Mouse (Mus musculus) fat pad, adult 2 months (tissue): ENCODE data around the gene Clta.
"Not testable (repeated sequence)": the region's sequence is repeated elsewhere in the genome, so short reads cannot be mapped to it uniquely, and the experiment has no call there.

Source experiments
- DNase-seq: peaks from one replicate; pipeline ENCODE4 v3.0.0-alpha.2; 2011; ENCODE audit warnings: low read depth, low spot score; ENCODE audit errors: extremely low read depth

Gene Clta

DNA sequence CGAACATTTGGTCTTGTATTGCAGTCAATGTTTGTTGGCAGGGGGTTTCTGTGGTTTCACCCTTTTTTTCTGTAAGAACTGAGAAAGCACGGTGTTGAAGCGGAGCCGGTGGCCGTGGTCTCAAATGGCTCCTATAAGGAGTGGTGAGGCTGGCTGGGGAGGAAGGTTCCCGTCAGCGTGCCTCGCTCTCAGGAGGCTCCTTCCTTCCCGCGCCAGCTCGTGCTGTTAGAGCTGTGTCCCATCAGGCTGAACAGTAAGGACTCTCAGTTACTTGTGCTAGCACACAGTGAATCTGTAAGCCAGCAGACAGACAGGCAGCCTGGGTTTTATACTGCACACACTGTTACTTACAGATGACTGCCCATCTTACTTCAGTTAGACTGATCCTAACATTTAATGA is 18.5 kb downstream of the Clta start:
- no peak for DNase-seq

DNA sequence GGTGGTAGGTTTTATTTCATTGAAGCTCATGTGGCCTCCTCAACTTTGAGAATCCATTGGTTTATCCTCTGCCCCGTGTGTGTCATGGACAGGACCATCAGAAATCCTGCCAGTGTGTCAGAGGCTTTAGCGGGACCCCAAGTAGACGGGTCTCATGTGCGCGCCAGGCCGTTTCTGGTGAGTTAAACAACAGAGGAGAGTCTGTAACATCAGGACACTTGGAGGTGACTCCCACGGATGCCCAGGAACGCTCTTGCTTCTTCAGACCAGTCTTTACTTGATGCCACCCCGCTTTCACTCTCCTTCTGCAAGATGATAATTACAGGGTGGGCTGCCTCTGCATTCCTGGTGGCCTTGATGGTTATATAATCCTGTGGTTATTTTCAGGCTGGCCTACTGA is 19.4 kb downstream of the Clta start:
- DNase-seq: no peak

DNA sequence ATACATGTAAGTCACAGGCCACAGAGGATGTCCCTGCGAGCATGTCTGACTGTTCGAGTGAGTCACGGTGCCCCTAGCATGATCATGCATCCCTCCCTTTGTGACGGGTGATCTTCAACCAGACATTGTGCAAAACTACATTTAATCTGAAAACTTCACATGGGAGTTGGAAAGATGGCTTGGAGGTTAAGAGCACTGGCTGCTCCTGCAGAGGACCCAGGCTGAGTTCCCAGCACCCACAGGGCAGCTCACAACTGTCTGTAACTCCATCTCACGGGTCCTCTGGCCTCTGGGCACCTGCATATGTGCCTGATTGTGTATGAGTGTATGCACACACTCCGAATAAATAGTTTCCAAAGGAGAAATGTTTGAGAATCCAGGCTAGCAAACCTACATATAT is 20.0 kb downstream of the Clta start:
- no peak for DNase-seq

DNA sequence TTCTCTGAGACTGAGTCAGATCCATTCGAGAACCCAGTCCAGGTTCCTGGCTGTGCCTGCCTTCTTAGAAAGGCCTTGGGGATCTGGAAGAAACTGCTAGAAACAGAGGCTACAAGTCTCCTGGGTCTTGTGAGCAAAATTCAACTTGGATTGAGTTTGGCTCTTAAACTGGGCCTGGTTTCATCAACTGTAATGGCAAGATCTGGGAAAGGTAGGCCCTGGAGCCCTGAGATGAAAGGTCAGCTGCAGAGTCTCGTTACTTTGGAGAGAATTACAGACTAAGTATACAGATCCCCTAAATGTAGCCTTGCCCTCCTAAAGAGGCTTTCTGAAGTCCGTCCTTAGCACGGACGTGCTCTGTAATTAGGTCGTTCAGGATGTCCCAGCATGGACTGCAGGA is 21.3 kb downstream of the Clta start:
- no peak for DNase-seq

DNA sequence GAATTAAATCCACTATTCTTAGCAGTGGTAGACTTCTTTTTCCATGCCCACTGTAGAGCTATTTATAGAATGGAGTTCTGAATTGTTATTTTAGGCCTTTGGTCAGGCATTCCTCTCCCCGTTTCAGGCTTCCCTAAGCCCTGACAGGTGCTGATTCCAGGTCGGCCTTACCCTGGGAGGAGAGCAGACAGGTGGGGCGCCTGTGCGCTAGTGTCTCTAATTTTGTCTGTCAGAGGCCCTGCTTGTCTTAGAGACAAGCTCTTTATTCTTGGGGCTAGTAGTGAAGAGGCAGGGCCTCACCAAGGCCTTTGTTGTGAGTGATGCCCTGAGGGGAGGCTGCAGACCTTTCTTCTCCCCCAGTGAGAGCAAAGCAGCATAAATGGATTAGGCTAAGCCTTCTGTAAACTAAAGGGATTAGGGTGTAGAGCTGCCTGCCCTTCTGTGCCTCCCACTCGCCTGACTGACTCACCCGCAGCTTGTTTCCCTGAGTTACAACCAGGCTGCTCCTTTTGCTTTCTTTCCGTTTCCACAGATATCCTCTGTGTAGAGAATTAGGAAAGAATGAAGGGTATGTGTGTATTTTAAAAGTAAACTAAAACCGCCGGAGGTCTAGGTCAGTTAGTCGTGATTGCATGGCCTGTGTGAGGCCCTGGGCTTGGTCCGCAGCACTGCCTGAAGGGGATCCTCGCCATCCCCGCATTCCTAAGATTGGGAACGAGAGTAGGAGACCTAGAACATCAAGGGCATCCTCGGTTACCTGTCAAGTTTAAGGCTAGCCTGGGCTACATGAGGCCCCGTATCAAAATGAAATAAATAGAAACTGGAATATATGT is 24.3 kb downstream of the Clta start:
- no peak for DNase-seq

DNA sequence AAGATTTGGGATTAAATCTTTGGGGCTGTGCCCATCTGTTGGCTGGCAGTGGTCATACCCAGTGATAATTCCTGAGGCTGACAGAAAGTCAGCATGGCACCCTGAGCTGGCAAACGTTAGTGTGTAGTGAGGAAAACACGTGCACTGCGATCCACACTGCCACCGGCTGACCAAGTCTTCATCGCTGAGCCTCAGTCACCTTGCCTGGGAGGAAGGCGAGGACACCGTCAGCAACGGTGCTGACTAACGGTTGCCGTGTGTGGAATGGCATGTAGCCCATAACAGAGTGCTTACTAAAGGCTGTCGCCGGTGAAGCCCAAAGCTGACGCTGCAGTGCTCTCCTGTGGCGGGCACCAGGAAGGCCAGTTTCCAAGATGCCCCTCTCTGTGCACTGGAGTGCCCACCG is 25.4 kb downstream of the Clta start:
- no peak for DNase-seq

DNA sequence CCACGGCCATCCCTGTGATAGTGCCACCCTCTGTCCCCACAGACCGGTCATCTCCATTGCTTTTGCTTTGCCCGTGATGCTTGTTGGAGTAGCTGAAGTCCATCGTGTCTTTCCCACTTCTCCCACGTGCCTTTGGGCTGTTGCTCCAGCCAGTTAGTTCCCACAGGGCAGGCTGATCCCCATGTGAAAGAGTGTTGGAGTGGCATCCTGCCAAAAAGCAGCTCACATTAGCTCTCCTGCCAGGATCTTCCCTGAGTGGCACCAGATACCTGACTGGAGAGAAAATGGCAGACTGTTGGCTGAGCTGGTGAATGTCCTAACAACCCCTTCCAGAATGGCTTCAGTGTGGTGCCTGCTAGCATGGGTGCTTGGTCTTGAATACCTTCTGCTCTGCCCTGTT is 27.3 kb downstream of the Clta start:
- no peak for DNase-seq

DNA sequence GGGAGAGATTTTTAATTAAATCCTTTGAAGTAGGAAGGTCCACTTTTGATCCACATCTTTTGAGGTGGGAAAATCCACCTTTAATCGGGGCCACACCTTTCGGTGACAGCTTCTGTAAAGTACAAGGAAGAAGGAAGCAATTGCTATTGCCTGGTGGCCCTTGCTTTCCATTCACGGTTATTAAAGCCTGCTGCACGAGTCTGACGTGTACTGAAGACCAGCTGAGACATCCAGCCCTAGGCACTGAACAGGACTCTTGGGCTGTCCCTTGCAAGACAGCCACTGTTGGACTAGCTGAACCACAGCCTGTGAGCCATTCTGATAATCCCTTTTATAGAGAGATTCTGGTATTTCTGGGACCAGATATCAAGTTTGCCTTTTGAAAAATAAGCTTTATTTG is 32.2 kb downstream of the Clta start:
- DNase-seq: no peak

DNA sequence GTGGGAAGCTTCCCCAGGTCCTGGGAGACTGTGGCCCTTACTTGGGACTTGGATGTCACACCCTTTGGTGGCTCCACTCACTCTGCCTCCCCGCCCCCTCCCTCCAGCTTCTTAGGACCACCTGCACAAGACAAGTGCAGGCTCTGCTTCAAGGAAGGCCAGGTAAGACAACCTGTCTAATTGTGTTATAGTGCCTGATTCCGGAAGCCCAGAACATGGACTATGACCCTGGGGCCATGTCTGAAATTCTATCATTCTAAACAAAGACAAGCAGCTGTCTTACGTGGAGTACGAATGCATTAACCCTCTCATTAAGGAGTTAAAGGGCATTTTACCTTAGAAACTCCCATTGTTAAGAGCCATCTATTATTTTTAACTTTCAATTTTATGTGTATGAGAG is 36.5 kb downstream of the Clta start:
- no peak for DNase-seq

DNA sequence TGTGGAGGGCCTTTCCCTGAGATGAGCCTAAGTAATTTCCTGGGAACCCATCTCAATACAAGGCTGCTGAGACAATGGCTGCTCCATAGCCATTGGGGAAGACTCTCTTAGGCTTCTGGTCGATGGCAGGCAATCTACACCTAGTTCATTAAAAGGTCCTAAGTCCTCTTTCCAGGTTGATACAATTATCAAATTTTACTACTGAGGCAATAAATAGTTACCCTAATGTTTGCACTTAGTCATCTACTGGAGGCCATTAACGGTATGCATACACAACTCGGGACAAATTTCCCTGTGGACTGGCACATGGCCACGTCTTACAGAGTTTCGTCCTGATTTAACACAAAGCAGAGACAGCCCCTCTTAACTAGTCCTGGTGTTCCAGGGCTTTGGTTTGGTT is 38.2 kb downstream of the Clta start:
- no peak for DNase-seq

DNA sequence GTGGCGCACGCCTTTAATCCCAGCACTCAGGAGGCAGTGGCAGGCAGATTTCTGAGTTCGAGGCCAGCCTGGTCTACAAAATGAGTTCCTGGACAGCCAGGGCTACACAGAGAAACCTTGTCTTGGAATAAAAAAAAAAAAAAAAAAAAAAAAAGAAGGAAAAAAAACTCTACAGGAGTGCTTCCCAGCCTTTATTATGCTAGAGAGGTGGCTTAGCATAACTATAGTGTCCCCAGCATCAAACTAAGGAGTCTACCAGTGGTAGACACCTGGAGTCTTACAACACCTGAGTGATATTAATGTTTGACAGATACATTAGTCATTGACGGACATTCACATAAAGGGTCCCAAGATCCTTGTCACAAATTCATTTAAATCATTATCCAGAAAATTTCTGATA is 38.9 kb downstream of the Clta start:
- not testable (repeated sequence) for DNase-seq

DNA sequence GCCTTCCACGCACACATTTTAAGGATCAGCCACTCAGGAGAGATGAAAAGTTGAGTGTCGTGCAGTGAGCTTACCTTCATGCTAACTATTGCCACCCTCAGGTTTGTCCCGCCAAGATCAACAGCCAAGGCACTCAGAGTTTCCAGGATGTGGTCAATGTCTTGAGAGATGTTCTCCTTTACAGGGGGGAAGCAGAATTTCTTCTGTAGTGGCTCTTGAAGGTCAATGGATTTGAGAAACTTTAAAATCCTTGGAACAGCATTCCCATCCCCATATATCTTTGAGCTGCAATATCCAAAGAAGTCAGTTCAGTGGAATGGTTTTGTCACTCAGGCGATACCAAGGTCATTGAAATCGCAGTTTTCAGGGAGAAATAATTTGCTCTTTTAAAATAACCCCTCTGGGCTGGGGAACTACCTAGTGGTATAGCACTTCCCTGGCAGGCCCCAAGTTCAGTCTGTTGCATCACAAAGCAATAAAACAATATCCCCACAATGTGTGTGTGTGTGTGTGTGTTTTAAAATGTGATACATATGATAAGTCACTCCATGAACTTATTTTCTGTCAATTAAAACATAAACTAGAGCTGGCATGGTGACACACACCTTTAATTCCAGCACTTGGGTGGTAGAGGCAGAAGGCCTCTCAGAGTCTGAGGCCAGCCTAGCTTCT is 40.6 kb downstream of the Clta start:
- no peak for DNase-seq

DNA sequence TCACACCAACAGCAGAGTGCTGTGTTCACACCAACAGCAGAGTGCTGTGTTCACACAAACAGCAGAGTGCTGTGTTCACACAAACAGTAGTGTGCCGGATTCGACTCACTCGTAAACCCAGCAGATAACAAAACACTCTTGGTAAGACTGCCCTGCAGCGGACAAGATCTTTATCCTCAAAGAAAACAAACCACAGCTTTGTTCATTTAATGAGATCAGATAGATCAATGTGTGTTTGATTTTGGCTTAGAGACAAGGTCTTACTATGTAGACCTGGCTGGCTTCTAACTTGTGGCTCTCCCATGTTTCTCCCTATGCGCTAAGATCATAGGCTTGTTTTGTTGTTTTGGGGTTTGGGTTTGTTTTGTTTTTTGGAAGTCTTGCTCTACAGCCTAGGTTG is 41.8 kb downstream of the Clta start:
- no peak for DNase-seq

DNA sequence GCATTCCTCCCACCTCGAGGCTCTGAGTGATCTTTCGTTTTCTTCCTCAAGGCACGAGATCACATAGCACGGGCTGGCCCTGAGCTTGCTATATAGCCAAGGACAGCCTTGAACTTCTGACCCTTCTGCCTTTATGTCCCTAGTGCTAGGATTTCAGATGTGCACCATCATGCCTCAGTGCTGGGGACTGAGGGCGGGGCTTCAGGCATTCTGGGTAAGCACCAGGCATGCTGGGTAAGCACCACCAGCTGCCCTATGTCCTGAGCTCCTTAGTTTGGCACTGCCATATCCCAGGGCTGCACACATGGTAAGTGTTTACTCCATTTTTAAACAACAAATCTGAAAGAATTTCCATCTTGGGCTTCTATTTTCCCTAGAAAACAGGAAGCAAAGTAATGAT is 45.6 kb downstream of the Clta start:
- DNase-seq: no peak

DNA sequence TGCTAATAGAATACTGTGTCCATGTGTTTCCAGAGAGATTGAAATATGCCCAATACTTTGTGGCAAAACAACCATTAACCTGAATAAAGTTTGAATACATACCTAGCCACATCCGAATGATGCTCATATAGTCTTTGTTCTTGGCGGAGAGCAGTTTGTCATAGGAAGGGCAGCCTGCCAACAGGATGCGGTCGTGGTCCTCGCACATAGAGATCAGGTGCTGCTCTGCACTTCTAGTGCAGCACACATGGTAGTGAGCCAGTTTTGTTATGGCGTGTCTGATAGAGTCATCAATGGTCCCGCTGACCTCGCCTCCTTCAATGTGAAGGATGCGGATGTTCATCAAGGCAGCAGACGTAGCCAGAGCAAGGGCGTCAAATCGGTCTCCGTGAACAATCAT is 55.4 kb downstream of the Clta start:
- no peak for DNase-seq

DNA sequence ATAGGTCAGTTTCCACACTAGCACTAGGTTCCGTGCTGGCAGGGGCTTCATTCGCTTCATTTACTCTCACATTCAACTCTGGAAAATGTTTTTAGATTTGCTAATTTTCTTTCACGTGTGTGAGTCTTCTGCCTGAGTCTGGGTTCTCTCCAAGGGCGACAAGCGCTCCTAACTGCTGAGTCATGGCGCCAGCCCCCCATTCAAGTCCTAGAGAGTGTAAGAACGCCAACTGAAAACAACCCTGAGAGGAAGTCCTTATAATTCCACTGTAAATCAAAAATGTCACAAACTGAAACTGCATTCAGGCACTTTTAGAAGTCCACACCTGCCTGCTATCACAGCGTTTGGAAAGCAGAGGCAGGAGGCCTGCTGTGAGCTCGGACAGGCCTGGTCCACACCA is 57.8 kb downstream of the Clta start:
- no peak for DNase-seq

DNA sequence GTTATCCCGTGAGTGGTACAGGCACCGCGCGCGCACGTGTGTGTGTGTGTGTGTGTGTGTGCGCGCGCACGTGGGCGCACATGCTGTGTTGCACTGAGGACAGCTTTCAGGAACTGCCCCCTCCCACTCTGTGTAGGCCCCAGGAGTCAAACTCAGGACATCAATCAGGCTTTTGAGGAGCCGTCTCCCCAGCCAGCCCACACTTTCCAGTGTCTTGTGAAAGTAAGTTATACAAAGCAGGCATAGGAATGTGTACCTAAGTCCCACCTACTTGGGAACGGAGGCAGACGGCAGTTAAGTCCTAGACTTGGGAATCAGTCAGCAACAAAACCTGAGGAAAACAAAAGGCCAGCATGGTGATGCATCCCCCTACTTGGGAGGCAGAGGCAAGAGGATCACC is 58.6 kb downstream of the Clta start:
- DNase-seq: no peak

DNA sequence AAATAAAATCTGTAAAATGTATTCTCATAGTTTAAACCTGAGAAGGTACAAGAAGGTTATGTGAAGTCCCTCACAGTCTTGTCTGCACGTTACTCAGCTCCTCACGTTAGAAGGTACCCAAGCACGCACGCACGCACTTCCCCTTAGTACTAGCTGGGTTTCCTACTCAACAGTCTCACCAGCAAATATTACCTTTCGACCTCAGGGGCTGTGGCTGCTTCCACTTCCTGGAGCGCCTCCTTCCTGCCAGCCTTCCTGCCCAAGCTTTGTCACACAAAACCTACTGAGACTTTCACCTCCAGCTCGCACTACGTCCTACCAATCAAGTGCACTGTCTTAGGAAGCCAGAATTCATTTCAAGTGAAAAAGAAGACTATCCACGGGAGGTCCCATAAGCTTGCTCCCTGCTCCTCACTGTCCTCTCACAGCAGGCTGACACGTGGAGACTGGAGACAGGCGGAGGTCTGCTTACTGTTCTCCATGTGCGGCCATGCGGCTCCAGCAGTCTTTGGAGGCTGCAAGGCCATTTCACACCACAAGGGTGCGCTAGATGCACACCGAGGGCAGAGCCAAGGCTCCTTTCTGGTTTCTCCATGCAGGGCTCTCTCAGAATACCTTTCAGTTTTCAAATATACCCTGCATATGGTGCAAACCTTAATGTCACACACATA is 61.2 kb downstream of the Clta start:
- DNase-seq: no peak

DNA sequence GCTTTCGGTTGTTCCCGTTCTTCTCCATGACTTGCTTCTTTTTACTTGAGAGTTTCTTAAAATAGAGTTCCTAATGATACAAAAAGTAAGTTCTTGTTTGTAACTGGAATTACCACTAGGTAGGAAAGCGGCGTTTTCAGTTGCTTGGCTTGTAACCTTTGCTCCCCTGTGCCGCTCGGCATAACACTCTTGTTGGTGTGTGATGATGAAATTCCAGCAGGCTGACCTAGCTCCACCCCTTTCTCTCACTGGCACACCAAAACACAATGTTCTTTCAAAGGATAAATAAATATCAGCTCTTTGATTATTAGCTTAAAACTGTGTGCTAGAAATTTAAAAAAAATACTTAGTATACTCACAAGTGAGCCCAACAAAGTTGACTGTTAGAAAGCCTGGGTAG is 62.6 kb downstream of the Clta start:
- DNase-seq: no peak

DNA sequence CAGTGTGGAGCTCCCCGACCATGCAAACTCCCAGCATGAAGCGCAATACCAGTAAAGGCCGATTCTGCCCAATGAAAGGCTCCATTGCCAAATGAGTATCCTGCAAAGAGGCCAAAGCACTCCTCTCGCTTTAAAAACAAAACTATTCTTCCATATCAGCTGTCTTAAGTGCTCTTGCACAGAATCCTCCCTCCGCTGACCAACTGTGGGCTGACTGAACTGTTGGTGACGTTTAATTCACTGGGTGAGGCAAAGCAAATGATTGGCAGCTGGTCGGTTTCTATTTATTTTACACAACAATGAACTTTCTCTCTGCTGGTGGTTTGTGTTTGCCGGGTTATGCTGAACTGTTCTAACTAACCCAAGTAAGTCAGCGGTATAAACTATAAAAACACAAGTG is 64.5 kb downstream of the Clta start:
- DNase-seq: no peak

DNA sequence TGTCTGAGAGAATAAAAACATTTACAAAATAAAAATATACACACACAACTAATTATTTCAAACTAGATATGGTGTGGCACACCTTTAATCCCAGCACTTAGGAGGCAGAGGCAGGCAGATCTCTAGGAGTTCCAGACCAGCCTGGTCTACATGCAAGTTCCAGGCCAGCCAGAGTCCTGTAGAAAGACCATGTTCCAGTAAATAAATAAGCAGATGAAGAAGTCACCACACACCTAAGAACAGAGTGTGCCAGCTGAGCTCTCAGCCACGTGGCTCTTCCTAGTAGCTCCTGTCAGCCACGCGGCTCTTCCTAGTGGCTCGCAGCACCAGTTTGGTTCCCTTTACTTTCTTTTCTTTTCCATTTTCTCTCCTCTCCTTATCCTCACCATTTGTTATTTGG is 65.2 kb downstream of the Clta start:
- no peak for DNase-seq

DNA sequence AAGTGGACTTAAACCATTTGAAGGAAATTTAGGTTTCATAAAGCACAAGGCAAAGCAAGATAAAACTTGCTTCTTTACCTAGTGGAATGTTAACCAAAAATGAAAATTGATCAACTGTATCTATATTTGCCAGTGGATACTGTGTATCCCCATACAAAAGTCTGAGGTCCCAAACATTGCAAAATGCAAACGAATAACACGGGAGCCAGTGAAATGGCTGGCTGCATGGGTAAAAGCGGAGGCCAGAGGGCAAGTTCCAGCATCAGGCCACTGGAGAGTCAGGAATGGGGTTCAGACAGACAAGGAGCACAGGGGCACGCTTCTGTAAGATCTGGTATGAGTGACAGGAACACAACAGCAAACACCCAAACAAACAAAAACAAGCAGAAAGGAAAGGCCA is 66.4 kb downstream of the Clta start:
- no peak for DNase-seq
